Mouse (Mus musculus) lung, adult 2 months (tissue): Measurements from ENCODE around the gene Alk.

Experiments
- CTCF ChIP-seq: fragments of 200-500 bp; IDR thresholded peaks from 2 replicates; pipeline ENCODE4 v1.5.1; 2011; ENCODE audit warnings: mild to moderate bottlenecking, low read length, control low read depth; ENCODE audit not compliant: insufficient read depth
- POLR2A ChIP-seq: fragments of 200-500 bp; IDR thresholded peaks from 2 replicates; pipeline ENCODE4 v1.6.1; 2011; ENCODE audit warnings: low read depth, mild to moderate bottlenecking, control low read depth, low read length, borderline replicate concordance; ENCODE audit errors: extremely low read depth

DNA sequence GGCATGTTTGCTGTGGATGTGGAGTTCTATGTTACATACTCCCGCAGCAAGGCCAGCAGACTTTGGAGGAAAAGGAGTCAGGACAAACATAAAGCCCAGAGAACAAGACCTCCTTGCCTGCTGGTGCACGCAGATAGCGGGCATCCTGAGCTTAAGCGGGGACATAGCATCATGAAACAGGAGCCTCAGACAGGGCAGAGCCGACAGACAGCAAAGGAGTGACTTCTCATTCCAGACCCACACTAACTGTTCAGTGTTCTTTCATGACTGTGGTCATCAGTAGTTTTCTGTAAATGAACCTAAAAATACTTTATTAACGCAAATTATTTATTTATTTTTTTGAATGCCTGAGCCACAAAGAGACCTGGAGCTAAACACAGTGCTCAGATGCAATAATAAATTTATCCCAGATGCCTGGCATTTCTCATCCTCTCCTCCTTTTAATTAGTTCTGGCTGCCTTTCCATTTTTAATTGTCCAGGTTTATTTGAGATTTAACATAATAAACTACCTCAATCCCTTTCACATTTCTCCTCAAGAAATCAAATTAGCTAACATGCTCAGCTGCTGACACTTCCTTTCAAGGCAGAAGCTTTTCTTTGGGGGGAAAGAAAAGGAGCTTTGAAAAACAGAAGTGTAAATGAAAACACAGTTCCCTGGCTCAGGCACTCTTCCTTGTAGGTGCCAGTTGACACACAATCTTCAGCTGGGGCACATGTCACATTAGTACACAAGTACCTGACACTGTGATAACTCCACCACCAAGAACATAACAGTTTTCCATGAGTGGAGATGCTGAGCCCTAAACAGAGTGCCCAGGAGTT is 311.8 kb downstream of the Alk start:
- no peak for TF ChIP-seq CTCF
- no peak for TF ChIP-seq POLR2A
